Mouse (Mus musculus): ENCODE results near the gene Atp8b4. TPM values are rescaled to one million over a fixed set of nuclear protein-coding genes. Genes with fewer than 3 reads are reported as not detected.

The Atp8b4 gene
- polyA plus RNA-seq, 2 experiments, result 3.0 to 4.9 TPM

- H3K4me3 ChIP-seq (ENCODE audit: insufficient read depth in 1 of 2, low read depth in 2 of 2, low read length in 2 of 2), result no peak overlapping the region
- no peaks in the 10 kb centered on the region for H3K4me1 ChIP-seq (replicated peaks; ENCODE audit: control insufficient read depth in 2 of 2, insufficient read depth in 2 of 2, low read length in 1 of 2)
- no peak overlapping the region for H3K9ac ChIP-seq (replicated peaks)
- no peak for DNase-seq (ENCODE audit: low read depth in 3 of 3, low spot score in 3 of 3)
- WGBS (ENCODE audit: insufficient replicate concordance), result 41% methylated on average over 5 of the region's 5 CpGs
- no peak for ATAC-seq (ENCODE audit: insufficient read depth)
- H3K9me3 ChIP-seq (ENCODE audit: control insufficient read depth, low read length), result no peaks in the 10 kb centered on the region
- no peaks in the 10 kb centered on the region for H3K36me3 ChIP-seq (replicated peaks; ENCODE audit: control insufficient read depth, insufficient read depth, low read depth)
- H3K27me3 ChIP-seq (ENCODE audit: control insufficient read depth, insufficient read depth, low read length), result no peaks in the 10 kb centered on the region
- no peak overlapping the region for H3K4me2 ChIP-seq (ENCODE audit: low read depth)
- TF ChIP-seq CTCF (IDR thresholded peaks at IDR 0.05; ENCODE audit: low read depth) (no peak), EP300 (IDR thresholded peaks at IDR 0.05; ENCODE audit: low read depth) (no peak)
- H3K27ac ChIP-seq, result no peak overlapping the region
These were observed 163.3 kb downstream of the Atp8b4 start for GRCm38 (mm10) chr2:126337143-126337542.

GRCm38 (mm10) chr2:126331794-126332193, 168.7 kb downstream of the Atp8b4 start:
- no peak for DNase-seq (ENCODE audit: low read depth in 3 of 3, low spot score in 3 of 3)
- no peaks in the 10 kb centered on the region for H3K9me3 ChIP-seq (ENCODE audit: control insufficient read depth, low read length)
- WGBS (ENCODE audit: insufficient replicate concordance), result 70% methylated on average over 3 of the region's 3 CpGs
- H3K4me2 ChIP-seq (ENCODE audit: low read depth), result no peak overlapping the region
- no peaks in the 10 kb centered on the region for H3K27me3 ChIP-seq (ENCODE audit: control insufficient read depth, insufficient read depth, low read length)
- H3K27ac ChIP-seq, result no peak overlapping the region
- no peak overlapping the region for H3K9ac ChIP-seq (replicated peaks)
- no peaks in the 10 kb centered on the region for H3K36me3 ChIP-seq (replicated peaks; ENCODE audit: control insufficient read depth, insufficient read depth, low read depth)
- no peak for TF ChIP-seq EP300 (IDR thresholded peaks at IDR 0.05; ENCODE audit: low read depth)
- no peak for TF ChIP-seq CTCF (IDR thresholded peaks at IDR 0.05; ENCODE audit: low read depth)
- no peak overlapping the region for H3K4me3 ChIP-seq (ENCODE audit: insufficient read depth in 1 of 2, low read depth in 2 of 2, low read length in 2 of 2)
- no peaks in the 10 kb centered on the region for H3K4me1 ChIP-seq (replicated peaks; ENCODE audit: control insufficient read depth in 2 of 2, insufficient read depth in 2 of 2, low read length in 1 of 2)
- ATAC-seq (ENCODE audit: insufficient read depth), result no peak

GRCm38 (mm10) chr2:126323206-126323605, 177.3 kb downstream of the Atp8b4 start:
- no peak for DNase-seq (ENCODE audit: low read depth in 3 of 3, low spot score in 3 of 3)
- WGBS (ENCODE audit: insufficient replicate concordance), result 70% methylated on average over 7 of the region's 7 CpGs
- ATAC-seq (ENCODE audit: insufficient read depth), result no peak
- Histone ChIP-seq H3K4me3 (ENCODE audit: insufficient read depth in 1 of 2, low read depth in 2 of 2, low read length in 2 of 2) (no peak overlapping the region), H3K4me1 (replicated peaks; ENCODE audit: control insufficient read depth in 2 of 2, insufficient read depth in 2 of 2, low read length in 1 of 2) (no peaks in the 10 kb centered on the region), H3K9me3 (ENCODE audit: control insufficient read depth, low read length) (no peaks in the 10 kb centered on the region), H3K27me3 (ENCODE audit: control insufficient read depth, insufficient read depth, low read length) (no peaks in the 10 kb centered on the region), H3K36me3 (replicated peaks; ENCODE audit: control insufficient read depth, insufficient read depth, low read depth) (no peaks in the 10 kb centered on the region), H3K9ac (replicated peaks) (no peak overlapping the region), H3K27ac (no peak overlapping the region), H3K4me2 (ENCODE audit: low read depth) (no peak overlapping the region)
- TF ChIP-seq EP300 (IDR thresholded peaks at IDR 0.05; ENCODE audit: low read depth) (no peak), CTCF (IDR thresholded peaks at IDR 0.05; ENCODE audit: low read depth) (no peak)

GRCm38 (mm10) chr2:126322631-126323031, 177.8 kb downstream of the Atp8b4 start:
- TF ChIP-seq CTCF (IDR thresholded peaks at IDR 0.05; ENCODE audit: low read depth), result no peak
- TF ChIP-seq EP300 (IDR thresholded peaks at IDR 0.05; ENCODE audit: low read depth), result no peak
- no peak overlapping the region for H3K9ac ChIP-seq (replicated peaks)
- 49% methylated on average over 15 of the region's 15 CpGs for WGBS (ENCODE audit: insufficient replicate concordance)
- H3K36me3 ChIP-seq (replicated peaks; ENCODE audit: control insufficient read depth, insufficient read depth, low read depth), result no peaks in the 10 kb centered on the region
- H3K27ac ChIP-seq, result no peak overlapping the region
- DNase-seq (ENCODE audit: low read depth in 3 of 3, low spot score in 3 of 3) (no peak), ATAC-seq (ENCODE audit: insufficient read depth) (no peak)
- H3K4me1 ChIP-seq (replicated peaks; ENCODE audit: control insufficient read depth in 2 of 2, insufficient read depth in 2 of 2, low read length in 1 of 2), result no peaks in the 10 kb centered on the region
- no peaks in the 10 kb centered on the region for H3K27me3 ChIP-seq (ENCODE audit: control insufficient read depth, insufficient read depth, low read length)
- H3K9me3 ChIP-seq (ENCODE audit: control insufficient read depth, low read length), result no peaks in the 10 kb centered on the region
- H3K4me3 ChIP-seq (ENCODE audit: insufficient read depth in 1 of 2, low read depth in 2 of 2, low read length in 2 of 2), result no peak overlapping the region
- H3K4me2 ChIP-seq (ENCODE audit: low read depth), result no peak overlapping the region

- no peaks in the 10 kb centered on the region for H3K4me1 ChIP-seq (replicated peaks; ENCODE audit: control insufficient read depth in 2 of 2, insufficient read depth in 2 of 2, low read length in 1 of 2)
- DNase-seq (ENCODE audit: low read depth in 3 of 3, low spot score in 3 of 3), result no peak
- H3K27ac ChIP-seq, result no peak overlapping the region
- H3K9ac ChIP-seq (replicated peaks), result no peak overlapping the region
- TF ChIP-seq CTCF (IDR thresholded peaks at IDR 0.05; ENCODE audit: low read depth), result no peak
- no peak for TF ChIP-seq EP300 (IDR thresholded peaks at IDR 0.05; ENCODE audit: low read depth)
- no peak for ATAC-seq (ENCODE audit: insufficient read depth)
- H3K4me2 ChIP-seq (ENCODE audit: low read depth), result no peak overlapping the region
- no peaks in the 10 kb centered on the region for H3K27me3 ChIP-seq (ENCODE audit: control insufficient read depth, insufficient read depth, low read length)
- no peaks in the 10 kb centered on the region for H3K9me3 ChIP-seq (ENCODE audit: control insufficient read depth, low read length)
- no peaks in the 10 kb centered on the region for H3K36me3 ChIP-seq (replicated peaks; ENCODE audit: control insufficient read depth, insufficient read depth, low read depth)
- 66% methylated on average over 6 of the region's 6 CpGs for WGBS (ENCODE audit: insufficient replicate concordance)
- H3K4me3 ChIP-seq (ENCODE audit: insufficient read depth in 1 of 2, low read depth in 2 of 2, low read length in 2 of 2), result no peak overlapping the region
These were observed 182.4 kb downstream of the Atp8b4 start for GRCm38 (mm10) chr2:126318071-126318470.
